Mouse (Mus musculus) erythroblast, adult 5-6 weeks (primary cell): Measurements from ENCODE around the gene Far2. TPM values are rescaled to one million over a fixed set of nuclear protein-coding genes. Genes with fewer than 3 reads are reported as not detected.

ENCODE experiments used
- ATAC-seq: replicated peaks from 2 replicates; pipeline ENCODE4 v1.8.0; 2016; ENCODE audit warnings: moderate number of reproducible peaks, mild to moderate bottlenecking, moderate TSS enrichment, inconsistent platforms; ENCODE audit not compliant: poor library complexity, low FRiP score, severe bottlenecking
- total RNA-seq, 2 experiments: library from RNA; stranded (forward) in 1 of 2; stranded (reverse) in 1 of 2; fragments of 150-400 nt in 1 of 2; fragments of 200-764, 138-1000 nt in 1 of 2; gene quantifications; 2 replicates each; pipeline versions ENCODE4 v1.2.3 to v1.2.4; 2015 to 2017; ENCODE audit warnings: low replicate concordance in 2 of 2

Far2 gene
- total RNA-seq (2015; ENCODE audit: low replicate concordance) (11.5 and 13.4 TPM in 2 replicates), total RNA-seq (2017; ENCODE audit: low replicate concordance) (4.5 and 5.9 TPM in 2 replicates)

GRCm38 (mm10) chr6:148046881-148047649 is at the start of gene Far2:
Gene Far2, plus strand, starts transcription at chr6:148047259.
- ATAC-seq: no peak

DNA sequence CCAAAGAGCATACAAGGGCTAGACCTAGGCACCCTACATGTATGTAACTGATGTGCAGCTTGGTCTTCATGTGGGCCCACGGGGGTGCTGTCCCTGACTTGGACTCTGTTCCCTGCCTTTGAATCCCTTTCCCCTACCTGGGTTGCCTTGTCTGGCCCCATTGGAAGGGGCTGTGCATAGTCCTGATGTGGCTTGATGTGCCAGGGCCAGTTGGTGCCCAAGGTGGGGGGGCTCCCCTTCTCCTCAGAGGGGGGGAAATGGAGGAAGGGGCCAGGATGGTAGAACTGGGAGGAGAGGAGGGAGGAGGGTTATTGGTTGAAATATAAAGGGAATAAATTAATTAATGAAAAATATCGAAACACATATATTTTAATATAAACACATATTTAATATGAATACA is 46.6 kb upstream of the Far2 start:
- no peak for ATAC-seq

DNA sequence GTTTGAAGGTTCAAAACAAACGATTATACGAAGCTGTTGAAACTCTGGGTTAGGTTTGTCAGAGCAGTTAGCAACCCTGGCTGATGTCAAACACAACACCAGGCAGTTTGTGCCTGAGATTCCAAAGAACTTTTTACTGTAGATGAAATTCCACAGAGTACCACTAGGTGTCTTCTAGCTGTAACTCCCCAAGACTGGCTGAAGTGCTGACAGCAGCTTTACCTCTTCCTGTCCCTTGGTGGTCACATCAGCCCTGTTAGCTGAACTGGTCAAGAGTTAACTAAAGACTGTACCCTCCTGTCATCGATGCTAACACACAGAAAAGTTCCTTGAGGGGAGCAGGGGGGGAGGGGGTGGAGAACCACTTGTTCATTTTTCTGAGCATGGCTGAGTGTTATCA is 46.0 kb upstream of the Far2 start:
- no peak for ATAC-seq

- no peak for ATAC-seq
These were observed 40.8 kb upstream of the Far2 start for GRCm38 (mm10) chr6:148006118-148006837.

- no peak for ATAC-seq
These were observed 6.3 kb upstream of the Far2 start for GRCm38 (mm10) chr6:148040759-148041158.

DNA sequence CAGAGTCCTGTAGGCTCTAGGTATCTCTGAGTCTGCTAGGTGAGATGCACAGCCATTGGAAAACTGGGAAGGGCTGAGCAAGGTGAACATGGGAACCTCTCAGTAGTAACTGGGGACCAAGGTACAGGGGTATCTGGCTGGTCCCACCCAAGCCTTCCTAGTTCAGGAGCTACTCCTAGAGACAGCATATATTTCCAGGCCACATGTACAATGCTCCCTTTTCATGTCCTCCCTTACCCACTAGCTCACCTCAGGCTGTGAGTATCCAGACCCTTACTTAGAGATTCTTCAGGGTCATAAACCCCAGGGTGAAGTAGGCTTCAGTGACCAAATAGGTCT is 560 bp downstream of the Far2 start:
- no peak for ATAC-seq

- ATAC-seq: no peak
These were observed 16.1 kb downstream of the Far2 start for GRCm38 (mm10) chr6:148063131-148063530.

DNA sequence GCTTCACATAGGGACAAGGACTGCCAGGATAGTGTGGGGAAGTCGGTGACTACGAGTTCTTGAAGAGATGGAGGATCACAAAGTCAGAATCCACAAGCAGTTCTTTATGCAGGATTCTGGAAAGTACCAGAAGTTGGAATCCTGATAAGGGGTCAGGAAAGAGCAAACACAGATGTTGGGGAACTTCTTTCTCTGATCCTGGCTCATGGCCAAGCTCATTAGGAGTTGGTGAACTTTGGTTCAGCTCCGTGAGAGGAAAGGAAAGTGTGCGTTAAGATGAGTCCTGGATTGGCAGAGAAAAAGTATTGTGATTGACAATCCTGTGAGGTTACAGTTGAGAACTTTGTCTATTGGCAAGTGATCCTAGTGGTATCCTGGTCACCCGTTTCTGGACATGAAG is 19.2 kb downstream of the Far2 start:
- no peak for ATAC-seq

DNA sequence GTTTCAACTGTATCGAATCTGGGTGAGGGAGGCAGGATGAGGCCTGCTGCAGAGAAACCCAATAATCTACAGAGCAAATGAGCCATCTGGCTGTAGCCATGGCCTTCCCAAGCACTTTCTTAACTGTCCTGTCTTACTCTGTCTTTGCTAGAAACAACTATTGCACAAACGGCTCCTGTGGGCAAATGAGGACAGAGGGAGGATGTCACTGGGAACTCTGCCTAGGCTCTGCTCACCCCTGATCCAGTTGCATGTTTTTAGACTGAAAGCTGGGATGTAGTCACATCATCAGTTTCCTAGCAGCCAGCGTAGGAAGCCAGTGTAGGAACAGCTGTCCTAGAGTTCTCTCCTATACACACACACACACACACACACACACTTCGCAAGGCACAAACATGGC is 21.7 kb downstream of the Far2 start:
- no peak for ATAC-seq

DNA sequence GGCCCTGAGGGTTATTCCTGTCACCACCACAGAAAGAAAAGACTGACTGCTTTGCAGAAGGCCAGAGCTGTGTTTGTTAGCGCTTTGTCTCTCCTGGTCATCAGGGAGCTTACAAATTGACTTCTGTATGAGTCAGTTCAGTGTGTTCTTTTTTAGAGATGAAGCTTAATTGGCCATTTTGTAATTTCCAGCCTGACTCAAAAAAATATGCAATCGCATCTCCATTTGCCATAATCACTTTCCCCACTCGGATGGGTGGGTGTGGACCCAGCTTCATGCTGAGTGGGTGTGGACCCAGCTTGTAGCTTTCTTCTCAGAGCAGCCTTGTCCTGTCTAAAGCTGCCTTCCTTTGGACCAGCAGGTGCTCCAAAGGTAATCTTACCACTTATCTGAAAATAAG is 26.5 kb downstream of the Far2 start:
- no peak for ATAC-seq

DNA sequence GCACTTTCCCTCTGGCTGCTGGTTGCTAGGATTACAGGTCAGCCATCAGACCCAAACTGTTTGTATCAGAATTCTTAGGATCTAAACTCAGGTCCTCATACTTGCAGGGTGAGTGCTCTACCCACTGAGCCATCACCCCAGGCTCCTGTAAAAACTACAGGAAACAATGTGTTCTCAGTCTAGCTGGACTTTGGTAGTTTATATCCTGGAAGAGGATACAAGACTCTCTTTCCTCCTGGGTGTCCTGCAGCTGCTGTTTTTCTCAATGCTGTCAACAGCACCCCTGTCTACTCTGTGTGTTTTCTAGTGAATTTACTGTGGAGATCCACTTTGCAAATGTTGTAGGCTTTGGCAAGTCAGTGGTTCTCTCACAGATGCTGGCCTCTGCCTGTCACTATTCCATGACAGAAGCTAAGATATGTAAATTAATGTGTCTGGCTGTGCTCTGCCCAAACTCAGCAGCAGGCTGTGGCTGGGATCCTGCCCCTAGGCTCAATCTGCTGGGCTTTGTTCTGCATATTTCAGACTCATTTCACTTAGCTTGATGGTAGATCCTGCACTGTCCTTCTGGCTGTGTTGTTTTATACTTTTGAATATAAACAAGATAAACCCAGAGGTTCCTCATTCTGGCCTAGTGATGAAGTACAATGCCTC is 27.3 kb downstream of the Far2 start:
- no peak for ATAC-seq

DNA sequence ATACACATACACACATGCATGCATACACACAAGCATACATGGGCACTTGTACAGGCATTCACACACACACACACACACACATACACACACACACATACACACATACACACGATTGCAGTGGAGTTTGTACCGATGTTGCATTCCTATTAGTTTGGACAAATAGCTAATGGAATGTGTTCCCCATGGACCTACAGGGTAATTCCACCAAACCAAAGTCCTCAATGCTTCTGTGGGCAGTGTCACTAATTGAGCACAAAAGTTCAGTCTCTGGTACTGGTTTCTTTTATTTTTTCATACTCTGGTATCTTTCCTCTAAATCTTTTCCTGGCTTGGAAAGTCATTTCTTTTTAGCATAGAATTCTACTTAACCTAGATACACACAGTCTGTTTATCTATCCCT is 36.8 kb downstream of the Far2 start:
- ATAC-seq: no peak

- no peak for ATAC-seq
These were observed 37.3 kb downstream of the Far2 start for GRCm38 (mm10) chr6:148084403-148084802.

GRCm38 (mm10) chr6:148097039-148097438 is 50.0 kb downstream of the Far2 start:
- ATAC-seq: no peak

DNA sequence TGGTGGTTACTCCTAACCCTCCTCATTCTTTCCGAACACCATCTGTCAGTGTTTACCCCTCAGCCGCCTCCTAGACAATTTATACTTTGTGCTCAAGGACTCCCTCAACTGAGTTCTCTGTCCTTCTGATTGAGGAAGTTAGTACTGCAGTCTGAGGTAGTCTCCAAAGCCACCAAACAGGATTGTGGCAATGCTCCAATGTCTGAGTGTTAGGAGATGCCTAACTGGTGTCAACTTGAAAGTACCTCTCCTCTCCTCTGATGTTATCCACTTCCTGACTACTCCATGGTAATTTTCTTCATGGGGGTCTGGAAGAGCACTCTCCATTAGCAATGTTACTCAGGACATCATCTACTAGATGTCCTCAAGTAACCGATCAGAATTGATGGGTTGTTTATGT is 54.9 kb downstream of the Far2 start:
- no peak for ATAC-seq

GRCm38 (mm10) chr6:148102434-148102833 is 55.4 kb downstream of the Far2 start:
- ATAC-seq: no peak

DNA sequence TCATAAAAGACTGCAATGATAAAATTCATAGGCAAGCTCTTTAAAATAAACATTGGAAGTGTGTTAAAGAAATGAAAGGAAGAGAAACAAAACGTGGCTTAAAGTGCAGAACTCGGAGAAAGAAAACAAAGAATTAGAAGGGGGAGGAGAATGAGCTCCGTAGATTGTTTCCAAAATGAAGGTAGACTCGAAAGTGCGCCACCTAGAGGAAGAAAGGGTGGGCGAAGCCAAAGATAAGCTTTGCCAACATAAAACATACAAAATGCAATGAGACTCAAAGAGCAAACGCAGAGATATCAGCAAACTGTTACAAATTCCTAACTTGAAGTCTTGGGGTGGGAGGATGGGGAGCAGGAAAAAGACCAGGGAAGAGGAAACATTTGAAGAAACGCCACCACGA is 57.2 kb downstream of the Far2 start:
- ATAC-seq: no peak

DNA sequence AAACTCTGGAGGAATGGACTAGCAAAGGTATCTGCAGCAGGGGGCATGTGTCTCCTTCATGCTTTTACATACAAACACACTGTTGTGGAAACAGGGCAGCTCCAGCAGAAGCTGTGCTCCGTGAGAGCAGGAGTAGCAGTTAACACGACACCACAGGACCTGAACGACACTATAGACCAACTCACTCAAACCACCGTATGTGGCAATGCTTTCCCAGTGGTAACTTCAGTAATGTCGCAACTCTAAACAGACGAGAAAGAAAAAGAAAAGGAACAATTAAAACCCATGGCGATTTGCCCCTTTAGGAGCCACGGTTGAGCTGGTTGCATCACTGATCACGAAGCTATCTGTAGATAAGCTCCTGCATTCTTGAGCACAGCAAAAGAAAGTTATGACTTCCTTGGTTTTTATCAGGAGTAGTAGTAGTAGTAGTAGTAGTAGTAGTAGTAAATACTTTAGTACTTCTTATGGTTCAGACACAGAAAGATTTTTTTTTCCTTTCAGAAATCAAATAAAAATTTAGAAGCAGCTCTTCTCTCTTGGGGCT is 58.7 kb downstream of the Far2 start:
- no peak for ATAC-seq

GRCm38 (mm10) chr6:148108741-148109472 is 61.8 kb downstream of the Far2 start:
- ATAC-seq: peak; percentile 78

DNA sequence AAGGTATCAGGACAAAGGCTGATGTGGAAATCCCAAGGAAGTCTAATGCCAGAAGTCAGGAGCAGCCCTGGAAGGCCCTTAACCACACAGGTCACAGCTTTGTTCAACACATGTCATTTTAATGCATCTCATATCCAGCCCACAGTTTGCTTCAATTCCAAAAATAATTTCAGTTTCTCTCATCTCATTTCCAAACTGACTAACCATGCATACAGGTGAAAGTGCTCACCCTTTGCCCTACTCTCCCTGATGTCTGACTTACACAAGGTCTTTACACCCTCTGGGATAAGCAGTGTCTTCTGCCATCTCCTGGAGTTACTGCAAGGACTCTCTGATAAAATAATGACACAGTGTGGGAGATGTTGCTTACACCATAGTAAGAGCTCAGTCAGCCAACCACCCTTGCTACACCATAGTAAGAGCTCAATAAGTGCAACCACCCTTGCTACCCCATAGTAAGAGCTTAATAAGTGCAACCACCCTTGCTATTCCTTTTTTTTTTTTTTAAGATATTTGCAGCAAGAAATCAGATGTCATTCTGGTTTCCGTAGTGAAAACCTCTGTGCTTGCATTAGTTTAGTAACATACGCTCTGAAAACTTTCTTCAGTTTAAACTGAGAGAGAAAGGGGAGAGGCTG is 64.1 kb downstream of the Far2 start:
- no peak for ATAC-seq
